Mouse (Mus musculus): Measurements from ENCODE around the gene Kmo. TPM values are rescaled to one million over a fixed set of nuclear protein-coding genes. Genes with fewer than 3 reads are reported as not detected.

The Kmo gene
- 0.27 and 0.53 TPM in 2 replicates for polyA plus RNA-seq (2015; fragmentation: Nextera tagmentation; extraction: Ambion mirVana)

DNA sequence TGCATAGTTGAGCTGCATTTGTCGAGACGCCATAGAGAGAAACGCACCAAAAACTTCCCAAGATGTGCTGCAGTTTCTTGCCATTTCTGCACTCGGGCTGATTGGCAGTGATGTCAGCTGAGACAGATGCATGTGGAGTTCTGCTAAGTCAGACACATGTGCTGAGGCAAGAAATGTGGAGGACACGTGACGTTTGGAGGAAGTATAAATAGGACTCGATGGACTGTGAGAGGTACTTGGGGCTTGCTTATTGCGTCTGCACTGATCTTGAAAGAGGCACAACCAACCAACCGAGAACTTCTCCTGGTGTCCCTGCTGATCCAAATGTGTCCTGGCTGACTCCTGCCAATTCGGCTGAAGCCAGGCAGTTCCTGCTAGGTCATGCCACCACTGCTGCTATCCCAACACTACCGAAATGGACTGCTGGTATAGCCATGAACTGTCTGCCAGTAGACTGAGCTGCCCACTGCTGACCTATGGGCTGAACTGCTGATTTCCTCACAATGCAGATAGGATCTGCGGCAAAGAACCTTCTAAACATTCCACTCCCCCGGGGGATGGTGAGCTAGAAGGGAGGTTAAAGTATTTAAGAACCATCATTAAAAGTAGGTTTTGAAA, at the start of gene Kmo:
Kmo (plus strand) TSS at position 568 of the 618 bp plus-strand sequence.
- Histone ChIP-seq H3K27ac (ENCODE audit: low read depth, low read length) (no peak within 1 kb of the TSS), H3K9me3 (ENCODE audit: control insufficient read depth) (no peaks in the 10 kb centered on the region), H3K4me1 (replicated peaks; ENCODE audit: control insufficient read depth, insufficient read depth, low read length) (peaks cover 3% of the 10 kb centered on the region; the same call in 1 of the 2 replicates), H3K27me3 (replicated peaks; ENCODE audit: control insufficient read depth, insufficient read depth, low read length) (no peaks in the 10 kb centered on the region), H3K9ac (ENCODE audit: low read depth, low read length) (no peak within 1 kb of the TSS), H3K4me3 (ENCODE audit: low read depth, low read length) (no peak within 1 kb of the TSS), H3K4me2 (replicated peaks; ENCODE audit: low read depth) (no peak within 1 kb of the TSS), H3K36me3 (ENCODE audit: control insufficient read depth, insufficient read depth) (peaks cover 44% of the 10 kb centered on the region)
- ATAC-seq = no peak
- TF ChIP-seq CTCF (IDR thresholded peaks at IDR 0.05; ENCODE audit: low read depth) = no peak
- WGBS = 90% methylated on average over 13 of the region's 13 CpGs

DNA sequence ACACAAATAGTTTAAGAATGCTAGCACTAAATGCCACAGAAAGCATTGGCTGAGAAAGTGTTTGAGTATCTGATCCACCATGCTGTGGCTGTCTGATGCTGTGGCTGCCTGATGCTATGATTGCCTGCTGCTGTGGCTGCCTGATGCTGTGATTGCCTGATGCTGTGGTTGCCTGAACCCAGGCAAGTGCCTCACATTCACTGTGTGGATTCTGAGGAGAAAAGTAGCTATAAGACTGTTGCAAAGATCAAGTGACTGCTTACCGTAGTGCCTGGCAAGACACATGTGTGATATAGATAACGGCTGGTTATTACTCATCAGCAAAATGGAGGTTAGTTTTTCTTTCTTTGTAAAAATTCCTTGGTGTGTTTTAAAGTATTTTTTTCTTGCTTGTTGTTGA, 46.1 kb upstream of the Kmo start:
- H3K4me3 ChIP-seq (ENCODE audit: low read depth, low read length) = no peak overlapping the region
- no peaks in the 10 kb centered on the region for H3K36me3 ChIP-seq (ENCODE audit: control insufficient read depth, insufficient read depth)
- H3K9me3 ChIP-seq (ENCODE audit: control insufficient read depth) = no peaks in the 10 kb centered on the region
- no peak for ATAC-seq
- no peaks in the 10 kb centered on the region for H3K4me1 ChIP-seq (replicated peaks; ENCODE audit: control insufficient read depth, insufficient read depth, low read length)
- H3K27ac ChIP-seq (ENCODE audit: low read depth, low read length) = no peak overlapping the region
- H3K9ac ChIP-seq (ENCODE audit: low read depth, low read length) = no peak overlapping the region
- H3K4me2 ChIP-seq (replicated peaks; ENCODE audit: low read depth) = no peak overlapping the region
- no peak for TF ChIP-seq CTCF (IDR thresholded peaks at IDR 0.05; ENCODE audit: low read depth)
- WGBS = 78% methylated on average over 2 of the region's 2 CpGs
- no peaks in the 10 kb centered on the region for H3K27me3 ChIP-seq (replicated peaks; ENCODE audit: control insufficient read depth, insufficient read depth, low read length)

DNA sequence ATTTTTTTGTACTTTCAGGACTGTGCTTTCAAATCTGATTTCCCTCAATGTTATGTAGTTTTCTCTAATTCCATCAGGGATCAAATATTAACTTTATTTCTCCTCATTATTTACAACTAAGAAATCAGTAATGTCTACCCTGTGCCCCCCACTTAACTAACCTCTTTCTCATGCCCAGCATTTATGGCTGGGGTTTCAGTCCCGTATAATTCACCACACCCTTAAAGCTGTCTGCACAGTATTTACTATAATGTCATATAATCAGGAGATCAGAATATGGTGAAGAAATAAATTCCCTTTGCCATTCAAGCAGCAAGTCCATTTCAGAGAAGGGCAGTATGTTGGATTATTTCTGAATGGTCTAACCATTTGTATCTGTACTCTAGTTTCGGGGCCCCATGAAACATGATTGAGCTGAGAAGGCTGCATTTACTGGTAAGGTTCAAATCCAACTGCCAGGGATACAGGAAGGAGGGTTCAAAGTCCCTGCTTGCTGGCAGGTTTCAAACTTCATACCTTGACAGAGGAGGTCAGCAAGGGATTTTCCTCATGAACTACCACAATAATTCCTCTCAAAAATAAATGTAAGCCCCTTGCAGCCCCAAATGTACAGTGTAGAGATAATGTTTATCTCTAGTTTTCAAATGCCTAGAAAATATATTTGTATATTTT, 41.6 kb upstream of the Kmo start:
- no peaks in the 10 kb centered on the region for H3K36me3 ChIP-seq (ENCODE audit: control insufficient read depth, insufficient read depth)
- no peak overlapping the region for H3K4me3 ChIP-seq (ENCODE audit: low read depth, low read length)
- no peaks in the 10 kb centered on the region for H3K4me1 ChIP-seq (replicated peaks; ENCODE audit: control insufficient read depth, insufficient read depth, low read length)
- no peaks in the 10 kb centered on the region for H3K27me3 ChIP-seq (replicated peaks; ENCODE audit: control insufficient read depth, insufficient read depth, low read length)
- 0 out of 2 replicates have a peak, but pooled peaks have one; percentile 57 for ATAC-seq
- WGBS = 39% methylated on average over 2 of the region's 2 CpGs
- no peak overlapping the region for H3K4me2 ChIP-seq (replicated peaks; ENCODE audit: low read depth)
- no peak overlapping the region for H3K9ac ChIP-seq (ENCODE audit: low read depth, low read length)
- no peaks in the 10 kb centered on the region for H3K9me3 ChIP-seq (ENCODE audit: control insufficient read depth)
- no peak for TF ChIP-seq CTCF (IDR thresholded peaks at IDR 0.05; ENCODE audit: low read depth)
- no peak overlapping the region for H3K27ac ChIP-seq (ENCODE audit: low read depth, low read length)

DNA sequence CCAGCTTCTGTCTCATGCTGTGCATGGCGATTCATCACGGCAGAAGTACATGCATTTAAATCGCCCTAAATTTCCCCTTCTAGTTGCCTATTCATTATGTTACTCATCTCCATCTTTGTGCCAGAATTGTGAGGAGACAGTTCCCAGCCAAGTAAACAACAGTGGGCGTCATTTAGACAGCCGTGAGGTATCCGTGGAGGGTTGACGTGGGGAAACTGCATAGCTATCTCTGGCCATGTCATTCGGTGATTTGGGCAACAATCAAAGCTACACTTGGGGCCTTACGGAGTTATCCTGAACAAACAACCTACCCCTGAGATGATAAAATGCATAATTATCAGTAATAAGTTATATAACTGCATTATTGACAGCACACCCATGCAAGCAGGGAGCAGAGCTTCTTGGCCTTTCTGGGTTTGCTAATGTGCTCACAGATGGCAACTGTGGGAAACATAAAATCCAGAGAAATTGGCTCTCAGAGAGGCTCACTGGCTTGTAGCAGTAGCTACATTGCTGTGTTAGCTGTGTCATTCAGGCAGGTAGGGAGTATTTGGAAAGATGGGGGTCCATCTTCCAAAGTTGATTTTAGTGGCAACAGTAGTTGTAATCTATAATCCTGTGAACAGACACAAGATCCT, 40.5 kb upstream of the Kmo start:
- Histone ChIP-seq H3K36me3 (ENCODE audit: control insufficient read depth, insufficient read depth) (no peaks in the 10 kb centered on the region), H3K27ac (ENCODE audit: low read depth, low read length) (no peak overlapping the region), H3K4me1 (replicated peaks; ENCODE audit: control insufficient read depth, insufficient read depth, low read length) (no peaks in the 10 kb centered on the region), H3K9me3 (ENCODE audit: control insufficient read depth) (no peaks in the 10 kb centered on the region), H3K27me3 (replicated peaks; ENCODE audit: control insufficient read depth, insufficient read depth, low read length) (no peaks in the 10 kb centered on the region), H3K4me3 (ENCODE audit: low read depth, low read length) (no peak overlapping the region), H3K9ac (ENCODE audit: low read depth, low read length) (no peak overlapping the region), H3K4me2 (replicated peaks; ENCODE audit: low read depth) (no peak overlapping the region)
- no peak for ATAC-seq
- WGBS = 72% methylated on average over 9 of the region's 9 CpGs
- TF ChIP-seq CTCF (IDR thresholded peaks at IDR 0.05; ENCODE audit: low read depth) = no peak

DNA sequence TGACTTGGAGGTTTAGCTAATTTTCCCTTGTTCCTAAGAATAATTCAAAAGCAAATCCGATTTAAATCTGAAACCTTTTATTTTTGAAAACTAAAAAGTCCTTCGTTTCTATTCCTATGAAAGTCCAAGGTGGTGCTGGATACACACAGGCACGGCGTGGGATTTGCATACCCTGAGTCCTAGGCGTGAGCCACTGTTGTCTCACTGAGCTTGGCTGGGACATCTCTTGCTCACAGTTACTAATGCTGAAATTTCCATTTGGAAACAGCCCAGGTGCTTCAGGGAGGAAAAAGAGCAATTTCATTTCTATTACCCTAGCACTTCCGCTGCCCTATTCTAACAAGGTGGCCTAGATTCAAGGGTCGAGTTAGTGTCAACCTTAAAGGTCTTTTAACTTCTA, 39.8 kb upstream of the Kmo start:
- no peak overlapping the region for H3K27ac ChIP-seq (ENCODE audit: low read depth, low read length)
- 90% methylated on average over 7 of the region's 7 CpGs for WGBS
- no peak overlapping the region for H3K9ac ChIP-seq (ENCODE audit: low read depth, low read length)
- H3K36me3 ChIP-seq (ENCODE audit: control insufficient read depth, insufficient read depth) = no peaks in the 10 kb centered on the region
- H3K4me3 ChIP-seq (ENCODE audit: low read depth, low read length) = no peak overlapping the region
- no peak for ATAC-seq
- H3K27me3 ChIP-seq (replicated peaks; ENCODE audit: control insufficient read depth, insufficient read depth, low read length) = no peaks in the 10 kb centered on the region
- H3K4me2 ChIP-seq (replicated peaks; ENCODE audit: low read depth) = no peak overlapping the region
- TF ChIP-seq CTCF (IDR thresholded peaks at IDR 0.05; ENCODE audit: low read depth) = no peak
- no peaks in the 10 kb centered on the region for H3K4me1 ChIP-seq (replicated peaks; ENCODE audit: control insufficient read depth, insufficient read depth, low read length)
- H3K9me3 ChIP-seq (ENCODE audit: control insufficient read depth) = no peaks in the 10 kb centered on the region

DNA sequence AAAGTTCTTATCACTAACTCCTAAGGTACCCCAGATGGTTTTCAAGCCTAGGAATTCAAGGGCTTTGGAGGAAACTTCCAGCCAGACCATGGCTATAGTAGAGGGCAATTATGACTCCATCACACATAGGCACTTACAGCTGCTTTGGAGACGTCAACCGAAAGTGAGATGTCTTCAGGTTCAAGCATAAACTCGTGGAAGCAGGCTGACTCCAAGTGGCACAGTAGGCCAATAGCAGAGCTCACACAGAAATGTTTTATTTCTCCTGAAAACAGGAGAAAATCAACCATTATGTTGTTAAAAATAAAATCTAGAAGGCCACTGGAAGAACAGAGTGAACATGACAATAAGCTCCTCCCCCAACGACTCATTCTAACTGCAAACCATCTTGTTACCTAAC, 37.4 kb upstream of the Kmo start:
- H3K4me3 ChIP-seq (ENCODE audit: low read depth, low read length) = no peak overlapping the region
- H3K27me3 ChIP-seq (replicated peaks; ENCODE audit: control insufficient read depth, insufficient read depth, low read length) = no peaks in the 10 kb centered on the region
- no peak for TF ChIP-seq CTCF (IDR thresholded peaks at IDR 0.05; ENCODE audit: low read depth)
- H3K4me1 ChIP-seq (replicated peaks; ENCODE audit: control insufficient read depth, insufficient read depth, low read length) = no peaks in the 10 kb centered on the region
- H3K9ac ChIP-seq (ENCODE audit: low read depth, low read length) = no peak overlapping the region
- no peak overlapping the region for H3K27ac ChIP-seq (ENCODE audit: low read depth, low read length)
- WGBS = 80% methylated on average over 4 of the region's 4 CpGs
- H3K36me3 ChIP-seq (ENCODE audit: control insufficient read depth, insufficient read depth) = no peaks in the 10 kb centered on the region
- no peak for ATAC-seq
- H3K9me3 ChIP-seq (ENCODE audit: control insufficient read depth) = no peaks in the 10 kb centered on the region
- no peak overlapping the region for H3K4me2 ChIP-seq (replicated peaks; ENCODE audit: low read depth)

Data from intestine, postnatal 0 days (tissue).